Mouse (Mus musculus) layer of hippocampus, postnatal 25 days (tissue): ENCODE results near the gene Myl4. TPM values are rescaled to one million over a fixed set of nuclear protein-coding genes. Genes with fewer than 3 reads are reported as not detected.
A peak's percentile ranks its signal among the peaks of the same experiment; 100 is the strongest.
"Not testable (repeated sequence)": the region's sequence is repeated elsewhere in the genome, so short reads cannot be mapped to it uniquely, and the experiment has no call there.

ENCODE experiments used
- DNase-seq, 2 experiments: peaks; one replicate each; pipeline ENCODE4 v3.0.0; 2022; ENCODE audit warnings: mixed read lengths in 2 of 2, low spot score in 1 of 2; ENCODE audit errors: extremely low spot score in 1 of 2
- total RNA-seq, 2 experiments: library from RNA; stranded (reverse); gene quantifications; 2 replicates each; pipeline ENCODE4 v1.2.3; 2021

The Myl4 gene
- total RNA-seq, result 1 to 10 TPM; 2.3 to 3.9 TPM

DNA sequence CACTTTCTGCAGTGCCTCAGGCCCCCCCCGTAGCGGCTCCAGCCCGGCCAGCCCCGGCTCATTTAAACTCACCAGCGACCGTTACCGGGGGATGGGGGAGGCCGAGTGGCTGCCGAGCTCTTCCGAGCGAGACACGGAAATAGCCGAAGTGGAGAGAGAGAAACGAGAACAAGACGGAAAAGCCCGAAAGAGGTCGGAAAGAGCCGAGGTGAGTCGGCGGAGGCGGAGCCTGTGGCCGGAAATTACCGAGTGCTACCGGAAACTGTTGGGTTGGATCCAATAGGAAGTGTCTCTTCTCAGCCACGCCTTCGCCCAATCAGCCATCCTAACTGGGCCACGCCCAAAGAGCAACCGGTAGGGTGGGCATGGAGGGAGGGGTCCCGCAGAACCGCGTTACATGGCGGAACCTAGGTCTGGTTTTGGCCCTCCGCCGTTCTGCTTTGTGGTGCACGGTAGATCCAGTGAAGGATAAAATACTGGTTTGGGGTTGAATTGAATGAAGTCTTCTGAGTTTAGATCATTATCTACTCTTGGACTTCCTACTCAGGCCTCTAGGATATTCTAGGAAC is at the start of gene Myl4, which contains the start of gene Cdc27:
Gene Myl4 (plus strand): TSS at position 258 of the 569 bp plus-strand sequence.
Gene Cdc27 (minus strand): TSS at position 215 of the 569 bp plus-strand sequence.
- DNase-seq, result peak; percentile 100

DNA sequence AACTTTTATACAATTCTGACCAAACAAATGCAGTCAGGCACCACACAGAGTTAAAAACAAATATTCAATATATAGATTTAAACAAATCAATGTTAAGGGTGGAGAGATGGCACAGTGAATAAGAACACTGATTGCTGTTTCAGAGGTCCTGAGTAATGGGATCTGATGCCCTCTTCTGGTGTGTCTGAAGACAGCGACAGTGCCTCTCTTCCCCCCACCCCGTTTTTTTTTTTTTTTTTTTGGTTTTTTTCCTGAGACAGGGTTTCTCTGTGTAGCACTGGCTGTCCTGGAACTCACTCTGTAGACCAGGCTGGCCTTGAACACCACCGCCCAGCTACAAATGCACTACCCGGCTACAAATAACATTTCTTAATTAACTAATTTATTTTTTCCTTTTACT is 42.0 kb upstream of the Myl4 start:
- DNase-seq, result no peak

DNA sequence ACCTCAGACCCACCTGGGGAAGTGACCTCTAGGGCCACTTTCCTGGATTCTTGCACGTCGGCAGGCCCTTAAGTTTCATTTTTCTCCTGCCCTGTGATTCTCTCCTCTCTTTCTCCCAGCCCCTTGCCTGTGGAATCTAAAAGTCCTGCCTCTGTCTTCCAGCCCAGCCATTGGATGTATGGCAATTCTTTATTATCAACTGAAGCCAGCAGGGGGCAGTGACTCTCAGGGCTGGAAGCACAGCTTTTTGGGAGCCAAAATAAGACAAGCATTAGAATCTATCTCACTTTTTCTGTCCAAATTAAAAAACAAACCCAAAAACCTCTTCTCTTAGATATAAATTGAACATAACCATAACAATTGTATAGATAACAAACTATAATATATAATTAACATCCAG is 39.9 kb upstream of the Myl4 start:
- DNase-seq, result peak in 1 of 2 experiments; percentile 14

GRCm38 (mm10) chr11:104512436-104512835 is 38.0 kb upstream of the Myl4 start:
- no peak for DNase-seq

GRCm38 (mm10) chr11:104525935-104526334 is 24.5 kb upstream of the Myl4 start:
- DNase-seq, result no peak

- no peak for DNase-seq
These were observed 13.6 kb upstream of the Myl4 start for GRCm38 (mm10) chr11:104536843-104537242.

DNA sequence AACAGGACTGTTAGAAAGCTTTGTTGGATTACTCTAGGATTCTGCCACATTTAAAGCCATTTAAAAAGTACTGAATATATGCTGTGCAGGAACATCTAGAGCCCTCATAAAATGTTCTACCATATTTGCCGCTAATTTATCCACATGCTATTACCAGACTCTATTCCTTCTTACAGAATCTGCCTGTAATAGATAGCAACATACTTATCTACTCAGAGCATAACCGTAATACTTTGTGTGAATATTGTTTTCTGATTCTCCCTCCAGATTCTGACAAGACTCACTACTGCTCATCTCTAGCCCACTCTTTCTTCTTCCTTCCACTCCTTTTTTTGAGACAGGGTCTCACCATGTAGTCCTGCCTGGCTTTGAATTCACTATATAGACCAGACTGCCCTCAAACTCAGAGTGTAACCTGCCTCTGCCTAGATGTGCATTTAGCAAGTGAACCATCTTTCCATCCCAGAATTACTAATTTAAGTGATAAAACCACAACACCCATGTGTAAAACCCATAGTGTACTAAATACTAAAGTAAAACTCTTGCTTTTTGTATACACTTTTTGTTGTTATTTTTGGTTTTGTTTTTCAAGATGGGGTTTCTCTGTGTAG is 12.4 kb upstream of the Myl4 start:
- DNase-seq, result no peak

GRCm38 (mm10) chr11:104539811-104540210 is 10.7 kb upstream of the Myl4 start:
- DNase-seq, result no peak

DNA sequence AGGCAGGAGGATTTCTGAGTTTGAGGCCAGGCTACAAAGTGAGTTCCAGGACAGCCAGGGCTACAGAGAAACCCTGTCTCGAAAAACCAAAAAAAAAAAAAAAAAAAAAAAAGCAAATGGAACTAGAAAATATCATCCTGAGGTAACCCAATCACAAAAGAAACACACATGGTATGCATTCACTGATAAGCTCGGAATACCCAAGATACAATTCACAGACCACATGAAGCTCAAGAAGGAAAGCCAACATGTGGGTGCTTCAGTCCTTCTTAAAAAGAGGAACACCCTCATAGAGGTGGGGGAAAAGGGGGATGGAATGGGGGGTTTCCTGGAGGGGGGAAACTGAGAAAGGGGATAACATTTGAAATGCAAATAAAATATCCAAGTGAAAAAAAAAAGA is 7.1 kb upstream of the Myl4 start:
- not testable (repeated sequence) for DNase-seq

GRCm38 (mm10) chr11:104544507-104544906 is 6.0 kb upstream of the Myl4 start:
- DNase-seq, result no peak

- DNase-seq, result no peak
These were observed 3.0 kb upstream of the Myl4 start for GRCm38 (mm10) chr11:104547502-104547901.

DNA sequence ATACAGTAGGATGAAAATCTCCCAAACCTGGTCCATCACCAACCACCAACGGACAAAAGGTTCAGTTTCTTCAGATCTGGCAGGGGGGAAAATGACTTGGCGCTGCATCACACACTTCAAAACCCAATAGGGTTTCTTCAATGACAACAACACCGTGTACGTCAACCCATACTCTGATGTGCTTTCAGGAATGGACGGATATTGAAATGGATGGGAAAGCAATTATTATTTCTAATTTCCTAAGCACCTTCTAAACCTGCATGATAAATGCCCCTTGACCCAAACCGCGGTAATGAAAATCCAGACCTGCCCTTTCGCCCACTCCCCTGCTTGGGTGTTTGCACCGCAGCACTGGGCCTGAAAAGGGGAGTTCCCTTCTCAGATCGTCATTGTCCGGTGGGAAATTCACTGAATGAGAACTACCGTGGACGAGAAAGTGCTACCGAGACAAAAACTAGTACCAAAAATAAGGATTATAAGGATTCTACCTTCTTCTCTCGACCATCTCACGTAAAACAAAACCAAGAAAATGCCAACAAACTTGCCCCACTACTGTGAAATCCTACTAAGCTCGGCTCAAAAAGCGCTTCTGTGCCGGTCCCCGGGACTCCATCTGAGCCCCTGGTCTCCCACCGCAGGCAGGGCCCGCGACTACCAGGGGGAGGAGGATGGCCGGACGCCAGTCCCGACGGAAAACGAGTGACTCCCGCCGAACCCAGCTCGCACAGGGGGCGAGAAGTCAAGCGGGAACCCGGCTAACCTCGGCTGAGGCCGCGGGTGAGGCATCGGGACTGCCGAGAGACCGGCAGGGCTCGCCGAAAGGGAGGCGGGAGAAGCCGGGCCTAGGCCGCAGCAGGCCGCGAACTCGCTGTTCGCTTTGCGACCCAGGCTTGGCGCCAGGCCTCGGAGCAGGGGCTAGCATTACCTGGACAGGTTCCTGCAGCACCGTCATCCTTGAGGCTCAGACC is 741 bp upstream of the Myl4 start:
- DNase-seq, result peak in 1 of 2 experiments; percentile 56

- DNase-seq, result no peak
These were observed 7.6 kb downstream of the Myl4 start for GRCm38 (mm10) chr11:104558065-104558464.

DNA sequence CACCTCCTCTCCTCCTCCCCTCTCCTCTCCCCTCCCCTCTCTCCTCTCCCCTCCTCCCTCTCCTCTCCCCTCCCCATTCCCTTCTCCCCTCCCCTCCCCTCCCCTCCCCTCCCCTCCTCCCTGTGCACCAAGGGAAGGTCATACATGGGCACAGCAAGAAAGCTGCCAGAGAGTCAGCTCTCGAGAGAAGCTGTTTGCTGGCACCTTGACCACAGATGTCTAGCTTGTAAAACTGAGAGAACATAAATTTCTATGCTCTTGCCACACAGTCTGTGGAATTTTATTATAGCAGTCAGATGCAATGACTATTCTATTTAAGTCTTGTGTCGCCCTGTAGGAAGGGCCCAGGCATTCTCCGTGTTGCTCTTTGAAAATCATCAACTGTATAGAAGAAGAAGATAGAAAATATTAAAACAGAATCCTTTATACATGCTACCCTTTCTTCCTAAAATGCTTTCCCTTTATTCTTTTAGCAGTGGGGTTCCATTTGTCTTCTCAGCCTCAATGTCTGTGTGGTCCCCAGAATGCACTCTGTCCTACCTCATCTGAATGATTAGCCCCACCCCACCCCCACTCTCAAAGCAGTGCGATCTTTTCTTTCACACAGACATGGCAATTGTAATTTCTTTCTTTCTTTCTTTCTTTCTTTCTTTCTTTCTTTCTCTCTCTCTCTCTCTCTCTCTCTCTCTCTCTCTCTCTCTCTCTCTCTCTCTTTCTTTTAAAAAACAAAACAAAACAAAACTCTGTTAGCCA is 8.4 kb downstream of the Myl4 start:
- no peak for DNase-seq

- no peak for DNase-seq
These were observed 10.5 kb downstream of the Myl4 start for GRCm38 (mm10) chr11:104560971-104561370.

DNA sequence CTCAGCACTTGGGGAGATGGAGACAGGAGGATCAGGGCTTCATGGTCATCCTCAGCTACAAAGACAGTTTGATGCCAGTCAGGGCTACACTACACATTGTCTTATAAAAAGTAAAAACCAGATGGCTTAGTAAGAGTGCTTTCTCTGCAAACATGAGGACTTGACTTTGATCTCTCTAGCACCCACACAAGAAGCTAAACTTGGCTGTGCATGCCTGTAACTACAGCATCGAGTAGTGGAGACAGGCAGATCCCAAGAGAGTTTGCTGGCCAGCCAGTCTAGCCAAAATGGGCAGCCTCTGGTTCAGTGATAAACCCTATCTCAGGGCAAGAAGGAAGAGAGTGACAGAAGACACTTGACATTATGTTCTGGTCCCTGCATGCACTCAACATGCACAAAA is 13.0 kb downstream of the Myl4 start:
- DNase-seq, result no peak

- no peak for DNase-seq
These were observed 14.7 kb downstream of the Myl4 start for GRCm38 (mm10) chr11:104565172-104565571.

- no peak for DNase-seq
These were observed 15.6 kb downstream of the Myl4 start for GRCm38 (mm10) chr11:104566097-104566496.

- no peak for DNase-seq
These were observed 16.3 kb downstream of the Myl4 start for GRCm38 (mm10) chr11:104566796-104567195.

DNA sequence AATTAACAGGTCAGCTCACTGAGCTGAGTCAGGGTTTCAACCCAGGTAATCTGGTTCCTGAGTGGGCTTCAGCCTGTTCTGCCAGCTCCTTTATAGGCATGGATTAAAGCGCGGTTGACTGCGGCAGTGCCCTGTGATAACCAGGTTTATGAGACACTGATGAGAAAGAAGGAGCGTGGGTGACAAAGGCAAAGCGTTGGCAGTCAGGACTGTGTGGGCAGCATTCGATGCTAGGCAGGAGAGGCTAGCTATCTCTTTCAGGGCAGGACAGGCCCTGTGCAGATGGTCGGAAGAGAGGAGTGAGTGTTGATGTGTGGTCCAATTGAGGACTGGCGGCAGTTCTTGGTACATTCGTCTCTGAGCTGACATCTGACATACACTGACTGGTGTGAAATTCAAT is 17.3 kb downstream of the Myl4 start:
- no peak for DNase-seq

GRCm38 (mm10) chr11:104568326-104568725 is 17.9 kb downstream of the Myl4 start:
- DNase-seq, result no peak
